Mouse (Mus musculus): ENCODE data around the gene Epor. TPM values are rescaled to one million over a fixed set of nuclear protein-coding genes. Genes with fewer than 3 reads are reported as not detected.

Epor gene
- total RNA-seq, 2 experiments from 2014 or later = 1.4 to 3.4 TPM

DNA sequence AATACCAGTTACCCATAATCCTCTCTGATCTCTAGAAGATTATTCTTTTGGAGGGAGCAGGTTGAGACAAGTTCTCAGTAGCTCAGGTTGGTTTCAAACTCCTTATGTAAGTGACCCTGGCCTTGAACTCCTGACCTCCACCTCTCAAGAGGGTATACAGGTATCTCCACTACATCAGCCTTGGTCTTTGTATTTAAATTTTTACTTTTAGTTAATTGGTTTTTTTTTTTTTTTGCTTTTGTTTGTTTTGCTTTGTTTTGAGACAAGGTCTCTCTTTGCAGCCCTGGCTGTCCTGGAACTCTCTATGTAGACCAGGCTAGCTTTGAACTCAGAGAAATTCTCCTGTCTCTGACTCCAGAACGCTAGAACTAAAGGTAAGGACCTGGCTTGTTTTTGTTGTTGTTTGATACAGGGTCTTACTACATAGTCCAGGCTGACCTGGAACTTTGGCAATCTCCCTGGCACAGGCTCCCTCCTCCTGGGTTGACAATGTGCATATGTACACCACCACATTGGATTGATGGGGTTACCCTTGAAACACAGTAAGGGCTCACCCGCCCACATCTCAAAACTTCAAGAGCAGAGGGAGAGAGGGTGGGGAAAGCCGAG lies 39.7 kb downstream of the Epor start:
- no peak for DNase-seq (ENCODE audit: low spot score in 2 of 2)
- intact Hi-C loops (cut with DNase I) = no loop called here

DNA sequence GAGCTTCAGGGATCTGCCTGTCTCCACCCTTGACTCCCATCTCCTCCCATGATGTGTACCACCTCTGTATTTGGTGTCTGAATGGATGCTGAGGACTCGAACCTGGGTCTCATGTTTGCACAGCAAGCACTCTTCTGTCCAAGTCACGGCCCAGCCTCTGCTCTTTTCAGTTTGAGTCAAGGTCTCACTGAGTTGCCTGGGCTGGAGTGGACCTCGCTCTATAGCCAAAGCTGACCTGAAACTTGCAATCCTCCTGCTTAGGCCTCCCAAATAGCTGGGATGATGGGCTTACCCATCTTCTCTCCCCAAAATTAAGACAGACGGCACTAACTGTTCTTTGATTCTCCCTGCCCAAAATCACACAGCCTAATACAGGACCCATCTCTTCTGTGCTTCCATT lies 40.3 kb downstream of the Epor start:
- intact Hi-C loops (cut with DNase I) = no loop called here
- no peak for DNase-seq (ENCODE audit: low spot score in 2 of 2)

DNA sequence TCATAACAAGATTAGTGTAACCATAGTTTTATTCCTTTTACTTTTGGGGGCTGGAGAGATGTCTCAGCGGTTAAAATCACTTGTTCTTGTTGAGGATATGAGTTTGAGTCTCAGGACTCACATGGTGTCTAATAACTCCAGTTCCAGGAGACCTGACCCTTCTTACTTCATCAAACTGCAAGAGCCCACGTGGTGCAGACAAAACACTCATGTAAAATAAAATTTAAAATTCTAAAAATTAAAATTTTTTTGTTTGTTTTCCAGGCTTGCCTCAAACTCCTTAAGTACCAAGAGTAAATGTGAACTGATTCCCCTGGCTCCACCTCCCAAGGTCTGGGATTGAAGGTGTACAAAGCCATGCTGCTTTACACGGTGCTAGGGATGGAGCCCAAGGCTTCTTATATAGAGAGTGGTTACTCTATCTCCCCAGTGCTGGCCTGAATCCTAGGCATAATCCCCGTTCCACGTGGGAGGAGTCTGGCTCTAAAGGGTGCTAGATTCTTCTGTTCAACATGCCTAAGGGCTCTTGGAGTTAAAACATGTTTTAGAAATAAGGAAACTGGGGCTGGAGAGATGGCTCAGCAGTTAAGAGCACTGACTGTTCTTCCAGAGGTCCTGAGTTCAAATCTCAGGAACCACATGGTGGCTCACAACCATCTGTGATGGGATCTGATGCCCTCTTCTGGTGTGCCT lies 44.5 kb downstream of the Epor start:
- peak in 1 of 2 experiments; percentile 55 for DNase-seq (ENCODE audit: low spot score in 2 of 2)
- intact Hi-C loops (cut with DNase I) = no loop called here

DNA sequence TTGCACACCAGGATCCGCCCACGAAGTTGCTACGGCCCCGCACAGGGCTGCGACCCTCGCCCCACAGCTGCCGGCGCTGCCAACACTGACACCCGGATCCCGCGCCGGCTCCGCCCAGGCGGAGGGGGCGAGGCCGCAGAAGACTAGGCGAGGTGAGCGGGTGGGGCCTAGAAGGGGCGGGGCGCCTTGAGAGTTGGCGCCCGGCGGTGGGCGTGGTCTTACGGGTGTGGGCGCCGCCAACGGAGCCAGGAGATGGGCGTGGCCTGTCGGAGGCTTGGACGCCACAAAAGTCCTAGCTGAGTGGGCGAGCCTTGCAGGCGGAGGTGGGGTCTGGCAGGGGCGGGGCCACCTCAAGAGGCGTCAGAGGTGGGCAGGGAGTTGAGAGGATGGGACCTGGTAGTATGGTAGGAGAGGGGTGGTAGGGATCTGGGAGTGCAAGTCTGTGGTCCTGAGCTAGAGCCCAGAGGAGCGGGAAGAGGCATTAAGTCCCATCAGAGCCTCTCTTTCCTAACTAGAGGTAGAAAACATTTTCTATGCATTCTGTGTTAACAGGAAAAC lies 45.2 kb downstream of the Epor start, which contains the start of gene Rab3d:
Gene Rab3d (minus strand): TSS at position 158 of the 558 bp plus-strand sequence.
- DNase-seq (ENCODE audit: low spot score in 2 of 2) = peak; percentile 91
- intact Hi-C loops (cut with DNase I) = no loop called here

DNA sequence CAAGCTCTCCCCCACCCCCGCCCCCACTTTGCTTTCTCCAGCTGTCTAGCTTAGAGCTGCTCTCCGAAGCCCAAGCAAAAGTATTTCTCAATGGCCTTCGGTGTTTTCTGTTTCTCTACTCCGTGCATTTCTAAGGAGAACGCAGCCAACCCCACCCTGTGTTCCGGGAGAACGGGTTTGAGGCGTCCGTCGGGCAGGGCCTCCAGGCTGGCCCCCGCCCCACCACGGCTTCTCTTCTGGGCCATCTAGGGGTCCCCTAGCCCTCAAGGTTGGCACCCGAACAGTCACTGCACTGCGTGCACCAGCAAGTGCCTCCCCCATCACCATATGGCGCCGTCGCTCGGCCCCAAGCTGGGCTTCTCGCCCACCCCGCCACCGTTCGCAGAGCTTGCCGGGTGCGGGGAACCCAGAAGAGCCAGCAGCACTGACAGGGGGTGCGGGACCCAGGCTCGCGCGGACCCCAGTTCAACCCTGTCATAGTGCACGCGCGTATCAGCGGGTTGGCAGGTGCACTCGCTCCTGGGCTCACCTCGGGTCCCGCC lies 45.7 kb downstream of the Epor start:
- intact Hi-C loops (cut with DNase I) = no loop called here

DNA sequence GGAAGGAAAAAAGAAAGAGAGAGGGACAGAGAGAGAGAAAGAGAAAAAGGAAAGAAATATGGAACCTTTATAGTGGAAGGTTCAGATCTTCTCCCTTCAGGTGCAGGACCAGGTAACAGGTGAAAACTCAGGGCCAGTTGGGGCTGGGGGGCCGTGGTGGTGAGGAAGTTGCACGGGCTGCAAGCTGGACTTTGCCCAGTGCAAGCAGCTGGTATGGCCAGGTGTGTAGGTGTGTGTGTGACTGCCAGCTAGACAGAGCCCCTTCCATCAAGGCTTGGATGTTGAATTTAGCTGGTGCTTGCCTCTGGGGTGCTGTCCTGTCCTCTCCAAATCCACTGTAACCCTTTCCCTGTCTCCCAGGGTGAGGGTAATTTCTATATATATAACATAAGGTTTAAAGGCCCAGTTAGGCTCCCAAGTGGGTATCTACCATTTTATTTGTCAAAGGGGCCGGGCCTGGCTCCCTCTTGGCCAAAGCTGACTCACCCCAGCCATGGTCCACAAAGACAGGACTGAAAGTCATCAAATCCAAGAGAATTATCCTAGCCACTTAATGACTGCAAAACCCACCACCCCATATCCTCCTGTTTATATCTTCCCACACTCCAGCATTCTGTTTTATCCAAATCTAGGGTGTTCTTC lies 46.3 kb downstream of the Epor start:
- no peak for DNase-seq (ENCODE audit: low spot score in 2 of 2)
- intact Hi-C loops (cut with DNase I) = no loop called here

More for the DNA sequence above, 45.7 kb downstream of the Epor start:
- DNase-seq (ENCODE audit: low spot score in 2 of 2) = peak; percentile 73 to 78

DNA sequence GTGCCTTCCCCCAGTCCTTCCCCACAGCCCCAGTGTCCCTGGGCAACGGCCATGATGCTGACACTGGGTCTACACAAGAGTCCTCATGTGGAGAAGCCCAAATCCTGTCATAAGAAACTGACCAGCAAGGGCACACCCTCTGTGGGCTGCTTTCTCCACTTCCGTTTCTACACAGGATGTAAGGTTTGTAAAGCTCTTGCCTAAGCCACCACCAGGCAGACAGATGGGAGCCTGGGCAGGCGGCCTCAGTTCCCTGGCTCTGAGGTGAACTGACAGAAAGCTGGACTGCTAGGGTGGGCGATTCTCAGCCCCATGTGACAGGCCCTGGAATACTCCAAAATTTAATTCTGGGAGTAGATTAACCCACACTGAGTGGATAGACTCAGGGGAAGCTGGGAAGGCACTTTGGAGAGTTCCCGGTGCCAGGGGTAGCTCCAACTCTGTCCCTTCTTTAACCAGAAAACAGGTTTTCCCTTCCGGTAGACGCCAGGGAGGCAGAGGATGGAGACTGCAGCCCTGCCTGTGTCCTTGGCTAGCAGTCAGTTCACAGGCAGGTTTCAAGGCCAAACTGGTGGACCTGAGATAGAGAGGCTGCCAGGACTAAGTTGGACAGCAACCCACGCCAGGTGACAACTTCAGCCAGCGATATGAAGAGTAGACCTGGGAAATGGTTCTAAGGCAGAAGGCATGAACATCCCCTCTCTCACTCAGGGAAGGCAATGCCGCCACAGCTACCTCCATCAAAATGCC lies 53.7 kb downstream of the Epor start:
- no peak for DNase-seq (ENCODE audit: low spot score in 2 of 2)
- intact Hi-C loops (cut with DNase I) = no loop called here

Other genes with a start within 250 kb of the Epor start
- gene Ldlr, start 240.0 kb downstream of the Epor start, total RNA-seq (2021) = 10 to 100 TPM; 13.5 to 16.7 TPM
- 1 to 10 TPM; 2.6 to 2.7 TPM for gene Spc24, start 203.2 kb downstream of the Epor start, total RNA-seq (2021)
- gene Kank2, start 164.8 kb downstream of the Epor start, total RNA-seq (2021) = 1 to 10 TPM; 7.4 to 7.6 TPM
- gene Angptl8, start 128.0 kb downstream of the Epor start, total RNA-seq (2021) = not detected
- gene Dock6, start 110.9 kb downstream of the Epor start, total RNA-seq (2021) = 10 to 100 TPM; 18.5 to 22.6 TPM
- gene Rab3d, start 45.3 kb downstream of the Epor start, total RNA-seq (2021) = 10 to 100 TPM; 17.5 to 24.8 TPM
- gene Ccdc159, start 36.0 kb downstream of the Epor start, total RNA-seq (2021) = 10 to 100 TPM; 12.5 to 14.7 TPM
- 10 to 100 TPM; 28.0 to 33.5 TPM for gene Tmem205, start 36.0 kb downstream of the Epor start, total RNA-seq (2021)
- 100 to 1,000 TPM; 262 to 263 TPM for gene Plppr2, start 26.5 kb downstream of the Epor start, total RNA-seq (2021)
- gene Swsap1, start 7.8 kb downstream of the Epor start, total RNA-seq (2021) = 10 to 100 TPM; 14.4 to 15.0 TPM
- gene Rgl3, start 25.9 kb upstream of the Epor start, total RNA-seq (2021) = 1 to 10 TPM; 1.7 to 2.4 TPM
- gene Ccdc151, start 39.1 kb upstream of the Epor start, total RNA-seq (2021) = 1 to 10 TPM; 7.3 to 7.7 TPM
- gene Prkcsh, start 39.3 kb upstream of the Epor start, total RNA-seq (2021) = 100 to 1,000 TPM in 1 of 2 experiments, 10 to 100 TPM in 1; 98.9 to 102 TPM
- 100 to 1,000 TPM; 155 to 168 TPM for gene Elavl3, start 88.5 kb upstream of the Epor start, total RNA-seq (2021)
- 1 to 10 TPM; 1.4 to 3.7 TPM for gene Gm49318, start 107.8 kb upstream of the Epor start, total RNA-seq (2021)
- gene Zfp653, start 107.9 kb upstream of the Epor start, total RNA-seq (2021) = 10 to 100 TPM; 19.0 to 21.6 TPM
- 10 to 100 TPM; 41.5 to 43.2 TPM for gene Ecsit, start 121.9 kb upstream of the Epor start, total RNA-seq (2021)
- under 1 TPM; 0.88 to 0.93 TPM for gene Cnn1, start 135.7 kb upstream of the Epor start, total RNA-seq (2021)
- 10 to 100 TPM; 62.0 to 64.2 TPM for gene Elof1, start 153.7 kb upstream of the Epor start, total RNA-seq (2021)
- under 1 TPM; 0.40 to 0.53 TPM for gene Acp5, start 172.2 kb upstream of the Epor start, total RNA-seq (2021)
- 10 to 100 TPM; 33.1 to 51.9 TPM for gene Pigyl, start 193.3 kb upstream of the Epor start, total RNA-seq (2021)
- under 1 TPM in 1 of 2 experiments, not detected in 1; 0.24 TPM for gene Zfp872, start 224.6 kb upstream of the Epor start, total RNA-seq (2021)